Mouse (Mus musculus) MEL (cell line): Measurements from ENCODE around the gene Hsdl2.

Experiments
- CHD2 ChIP-seq: IDR thresholded peaks from 2 replicates; pipeline ENCODE4 v1.6.1; 2011; ENCODE audit warnings: low read length, improper control_type of control experiment
- CTCF ChIP-seq, 3 experiments: IDR thresholded peaks in 2 of 3; conservative IDR thresholded peaks in 1 of 3; 2 replicates each; pipeline ENCODE4 v1.5.1; 2011 to 2012; ENCODE audit warnings: low read length in 3 of 3, low read depth in 2 of 3, mild to moderate bottlenecking in 2 of 3, improper control_type of control experiment in 1 of 3, inconsistent platforms in 1 of 3, mixed read lengths in 1 of 3, moderate library complexity in 1 of 3; ENCODE audit not compliant: control insufficient read depth in 1 of 3, insufficient read depth in 1 of 3, poor library complexity in 1 of 3, severe bottlenecking in 1 of 3
- ETS1 ChIP-seq: IDR thresholded peaks from 2 replicates; pipeline ENCODE4 v1.6.1; 2012; ENCODE audit warnings: low read depth, mild to moderate bottlenecking, inconsistent platforms, low read length, improper control_type of control experiment, moderate library complexity
- HCFC1 ChIP-seq: IDR thresholded peaks from 2 replicates; pipeline ENCODE4 v1.6.1; 2012; ENCODE audit warnings: low read depth, mild to moderate bottlenecking, inconsistent platforms, low read length, improper control_type of control experiment, moderate library complexity
- MAX ChIP-seq: IDR thresholded peaks from 2 replicates; pipeline ENCODE4 v1.6.1; 2011; ENCODE audit warnings: low read length, improper control_type of control experiment
- POLR2A ChIP-seq, 2 experiments: IDR thresholded peaks; 2 replicates each; pipeline ENCODE4 v1.6.1; 2011 to 2012; ENCODE audit warnings: low read length in 2 of 2, mild to moderate bottlenecking in 2 of 2, control low read depth in 1 of 2, improper control_type of control experiment in 1 of 2, low read depth in 1 of 2, moderate library complexity in 1 of 2; ENCODE audit not compliant: control insufficient read depth in 1 of 2, insufficient read depth in 1 of 2, poor library complexity in 1 of 2
- SIN3A ChIP-seq: IDR thresholded peaks from 2 replicates; pipeline ENCODE4 v1.6.1; 2012; ENCODE audit warnings: low read length, improper control_type of control experiment, inconsistent platforms
- SMC3 ChIP-seq: IDR thresholded peaks from 2 replicates; pipeline ENCODE4 v1.6.1; 2011; ENCODE audit warnings: low read depth, low read length, improper control_type of control experiment
- TAL1 ChIP-seq: IDR thresholded peaks from 2 replicates; pipeline ENCODE4 v1.6.1; 2012; ENCODE audit warnings: mild to moderate bottlenecking, inconsistent platforms, low read length, moderate library complexity, mixed read lengths

DNA sequence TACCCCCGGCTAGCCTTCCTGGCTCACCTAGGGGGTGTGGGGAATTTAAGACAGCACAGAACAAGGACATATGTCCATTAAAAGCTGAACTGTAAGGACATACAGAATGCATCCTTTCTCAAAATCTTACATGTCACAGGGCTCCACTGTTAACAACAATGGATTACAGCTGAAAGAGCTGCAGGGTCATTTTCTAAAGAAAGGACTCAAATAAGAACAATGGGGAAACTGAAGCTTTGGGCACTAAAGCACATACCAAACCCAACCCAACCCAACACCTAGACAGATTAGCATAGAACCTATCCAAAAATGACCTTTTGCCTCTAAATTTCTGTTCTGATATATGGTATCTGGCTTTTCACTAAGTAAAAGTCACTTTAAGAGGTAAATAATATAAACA is 45.1 kb upstream of the Hsdl2 start:
- no peak for TF ChIP-seq CHD2
- TF ChIP-seq POLR2A (IDR thresholded peaks at IDR 0.05; ENCODE audit: control insufficient read depth in 1 of 2, insufficient read depth in 1 of 2, low read depth in 1 of 2, low read length in 2 of 2, poor library complexity in 1 of 2), result no peak
- TF ChIP-seq SMC3, result no peak
- TF ChIP-seq ETS1, result no peak
- no peak for TF ChIP-seq CTCF (IDR thresholded peaks at IDR 0.05 in 2 of 3, conservative IDR thresholded peaks at IDR 0.05 in 1 of 3; ENCODE audit: control insufficient read depth in 1 of 3, insufficient read depth in 1 of 3, low read depth in 2 of 3, low read length in 3 of 3, poor library complexity in 1 of 3, severe bottlenecking in 1 of 3)
- TF ChIP-seq MAX, result no peak
- TF ChIP-seq SIN3A, result no peak
- no peak for TF ChIP-seq TAL1
- no peak for TF ChIP-seq HCFC1
